Mouse (Mus musculus) thymus, postnatal 4 days (tissue): ENCODE results near the gene Rassf7.

ENCODE experiments used
- DNase-seq: peaks from one replicate; pipeline ENCODE4 v3.0.0; 2021

Rassf7 gene

GRCm38 (mm10) chr7:141215101-141215879 is at the start of gene Rassf7:
TSS of gene Rassf7 (plus strand) at chr7:141215860.
- DNase-seq = peak; percentile 97

GRCm38 (mm10) chr7:141167901-141168517 is 47.7 kb upstream of the Rassf7 start:
- no peak for DNase-seq

DNA sequence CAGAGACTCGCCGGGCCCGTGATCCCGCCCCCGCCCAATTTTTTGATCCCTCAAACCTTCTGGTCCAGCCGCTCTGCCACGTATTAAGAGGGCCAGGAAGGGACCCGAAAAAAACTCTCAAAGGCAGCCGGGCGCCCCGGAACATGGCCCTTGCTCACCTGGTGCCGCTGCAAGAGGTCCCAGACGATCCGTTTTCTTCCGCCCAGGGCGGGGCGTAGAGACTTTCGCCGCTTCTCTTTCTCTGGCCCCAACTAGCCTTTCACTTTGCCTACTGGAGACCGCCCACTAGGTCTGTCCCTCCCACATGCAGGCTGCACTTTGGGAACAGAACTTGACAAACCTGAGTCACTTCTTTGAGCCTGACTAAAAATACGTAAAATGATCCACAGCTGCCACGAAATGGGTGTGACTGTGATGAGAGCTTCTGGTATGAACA is 47.1 kb upstream of the Rassf7 start:
- DNase-seq = peak; percentile 61

GRCm38 (mm10) chr7:141169300-141169699 is 46.4 kb upstream of the Rassf7 start:
- DNase-seq = no peak

GRCm38 (mm10) chr7:141169866-141170265 is 45.8 kb upstream of the Rassf7 start:
- no peak for DNase-seq

DNA sequence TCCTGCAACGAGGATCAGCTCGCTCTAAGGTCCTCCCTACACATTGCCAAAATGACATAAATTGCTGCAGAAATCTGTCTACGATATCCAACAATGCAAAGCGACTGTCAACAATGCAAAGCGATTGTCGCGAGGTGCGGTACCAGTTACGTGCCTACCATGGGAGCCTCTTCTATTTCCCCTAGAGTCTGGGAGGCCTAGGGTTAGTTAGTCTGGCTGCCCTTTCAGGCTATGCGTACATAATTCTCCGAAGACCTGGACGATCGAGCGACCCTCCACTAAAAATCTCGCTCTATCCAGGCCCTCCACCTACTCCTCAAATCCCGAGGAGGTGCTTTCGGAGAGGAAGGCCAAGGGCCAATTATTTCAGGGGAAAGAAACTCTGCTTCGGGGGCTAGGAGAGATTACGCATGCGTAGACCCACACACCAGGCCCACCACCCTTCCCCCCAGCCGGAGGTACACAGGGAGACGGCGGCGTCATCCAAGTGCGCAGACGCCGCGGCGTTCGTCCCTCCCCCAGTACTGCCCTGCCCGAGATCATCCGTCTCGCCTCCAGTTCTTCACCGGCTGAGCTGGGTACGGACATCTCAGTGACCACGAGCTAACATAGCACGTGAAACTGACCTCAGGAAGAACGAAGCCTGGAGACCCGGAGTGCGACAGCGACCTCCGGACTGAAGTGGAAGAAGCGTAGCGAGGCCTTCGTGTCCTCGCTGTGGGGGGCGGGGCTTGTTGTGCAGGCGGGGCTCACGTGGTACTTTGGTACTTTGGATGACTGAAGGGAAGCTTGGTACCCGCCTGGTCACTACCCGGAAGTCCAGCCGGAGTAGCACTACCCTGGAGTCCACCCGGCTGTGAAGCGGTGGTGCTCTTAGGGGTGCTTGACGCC is 43.3 kb upstream of the Rassf7 start, which contains the start of gene Rnh1:
Rnh1 (minus strand) TSS at position 742 of the 891 bp plus-strand sequence.
- peak; percentile 93 for DNase-seq

DNA sequence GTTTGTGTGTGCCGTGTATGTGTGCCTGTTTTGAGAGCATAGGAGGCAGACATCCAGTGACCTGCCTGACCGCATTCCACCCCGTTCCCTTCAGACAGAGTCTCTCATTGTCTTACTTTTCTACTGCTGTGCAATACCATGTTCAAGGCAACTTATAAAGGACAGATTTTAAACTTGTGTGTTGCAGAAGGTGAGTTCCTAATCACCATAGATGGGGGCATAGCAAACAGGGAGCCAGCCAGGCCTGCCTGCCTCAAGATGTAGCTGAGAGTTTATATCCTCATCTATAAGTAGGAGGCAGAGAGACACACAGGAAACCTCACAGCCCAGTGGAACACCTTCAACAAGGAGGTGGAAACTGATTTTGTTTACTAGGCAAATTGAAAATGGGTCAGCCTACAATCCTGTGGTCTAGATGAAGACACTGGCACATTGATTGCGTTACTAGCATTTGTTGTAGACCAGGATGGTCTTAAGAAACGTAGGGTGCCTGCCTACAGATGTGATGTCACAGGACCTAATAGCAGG is 42.3 kb upstream of the Rassf7 start:
- DNase-seq = no peak

DNA sequence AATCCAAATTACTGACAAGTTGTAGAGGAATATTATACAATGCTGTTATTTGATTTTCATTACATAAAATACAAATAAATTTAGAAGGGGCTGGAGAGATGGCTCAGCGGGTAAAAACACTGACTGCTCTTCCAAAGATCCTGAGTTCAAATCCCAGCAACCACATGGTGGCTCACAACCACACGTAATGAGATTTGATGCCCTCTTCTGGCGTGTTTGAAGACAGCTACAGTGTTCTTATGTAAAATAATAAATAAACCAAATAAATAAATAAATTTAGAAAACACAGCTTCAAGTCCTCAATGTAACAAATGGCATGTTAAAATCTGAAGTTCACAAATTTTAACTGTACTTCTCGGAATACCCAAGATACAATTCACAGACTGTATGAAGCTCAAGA is 40.6 kb upstream of the Rassf7 start:
- DNase-seq = no peak

DNA sequence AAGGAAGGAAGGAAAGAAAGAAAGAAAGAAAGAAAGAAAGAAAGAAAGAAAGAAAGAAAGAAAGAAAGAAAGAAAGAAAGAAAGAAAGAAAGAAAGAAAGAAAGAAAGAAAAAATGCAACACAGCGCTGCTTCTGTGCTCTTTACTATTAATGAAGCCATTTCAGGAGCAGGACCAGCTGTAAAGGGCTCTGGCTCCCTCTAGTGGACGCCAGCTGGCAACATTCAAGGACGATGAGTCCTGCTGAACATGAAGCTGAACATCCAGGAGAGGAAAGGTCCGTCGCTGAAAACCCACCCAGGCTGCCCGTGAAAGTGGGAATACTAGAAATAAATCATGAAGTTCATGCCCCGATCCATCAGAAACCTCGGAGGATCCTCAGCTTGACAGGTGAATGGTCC is 39.5 kb upstream of the Rassf7 start:
- peak; percentile 93 for DNase-seq

- DNase-seq = no peak
These were observed 27.5 kb upstream of the Rassf7 start for GRCm38 (mm10) chr7:141188194-141188593.

GRCm38 (mm10) chr7:141188733-141189132 is 26.9 kb upstream of the Rassf7 start:
- no peak for DNase-seq

- DNase-seq = no peak
These were observed 25.4 kb upstream of the Rassf7 start for GRCm38 (mm10) chr7:141190220-141190619.

DNA sequence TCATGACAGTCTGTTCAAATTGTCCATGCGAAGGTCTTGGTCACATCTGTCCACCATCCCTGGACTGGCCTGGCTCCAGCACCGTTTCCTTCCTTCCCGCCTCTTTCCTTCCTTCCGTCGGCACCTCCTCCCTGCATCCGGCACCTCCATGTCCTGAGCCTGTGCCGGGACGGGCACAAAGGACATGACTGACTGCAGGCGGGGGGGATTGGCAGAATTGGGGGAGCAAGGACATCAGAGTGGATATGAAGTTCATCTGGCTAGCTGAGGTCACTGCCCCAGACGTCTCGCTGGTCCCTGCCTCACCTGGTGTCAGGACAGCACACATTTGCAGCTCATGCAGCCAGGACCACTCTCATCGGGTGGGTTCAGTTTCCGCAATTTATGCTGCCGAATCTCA is 24.6 kb upstream of the Rassf7 start:
- DNase-seq = no peak

DNA sequence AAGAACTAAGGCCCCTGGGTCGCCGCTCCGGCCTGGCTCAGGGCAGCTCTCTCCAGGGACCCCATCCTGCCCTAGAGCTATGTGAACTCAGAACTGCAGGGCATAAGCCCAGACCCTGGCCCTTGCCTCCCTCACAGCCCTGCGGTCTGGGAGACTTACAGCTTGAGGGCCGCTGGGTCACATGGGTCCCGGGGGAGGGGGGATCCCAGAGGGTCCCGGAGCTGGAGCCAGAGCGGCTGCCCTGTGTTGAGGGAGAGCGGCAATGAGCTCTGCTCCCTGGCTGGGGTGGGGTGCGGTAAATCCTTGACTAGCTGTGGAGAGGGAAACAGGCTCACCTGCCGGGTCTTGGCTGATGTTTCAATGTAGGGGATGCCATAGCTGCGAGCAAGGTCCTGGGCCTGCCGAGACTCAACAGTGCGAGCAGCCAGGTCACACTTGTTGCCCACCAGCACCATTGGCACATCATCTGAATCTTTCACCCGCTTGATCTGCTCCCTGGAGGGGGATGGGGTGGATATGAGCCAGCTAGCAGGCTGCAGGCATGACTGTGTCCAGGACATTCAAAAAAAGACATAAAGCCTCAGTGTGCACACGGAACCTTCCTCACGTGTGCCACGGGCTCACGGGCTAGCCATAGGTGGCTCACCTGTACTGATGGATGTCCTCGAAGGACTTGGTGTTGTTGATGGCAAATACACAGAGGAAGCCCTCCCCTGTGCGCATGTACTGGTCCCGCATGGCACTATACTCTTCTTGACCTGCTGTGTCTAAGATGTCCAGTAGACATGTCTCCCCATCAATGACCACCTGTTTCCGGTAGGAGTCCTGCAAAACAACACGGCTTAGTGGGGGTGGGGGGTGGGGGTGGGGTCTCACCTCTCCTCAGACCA is 23.6 kb upstream of the Rassf7 start:
- no peak for DNase-seq

DNA sequence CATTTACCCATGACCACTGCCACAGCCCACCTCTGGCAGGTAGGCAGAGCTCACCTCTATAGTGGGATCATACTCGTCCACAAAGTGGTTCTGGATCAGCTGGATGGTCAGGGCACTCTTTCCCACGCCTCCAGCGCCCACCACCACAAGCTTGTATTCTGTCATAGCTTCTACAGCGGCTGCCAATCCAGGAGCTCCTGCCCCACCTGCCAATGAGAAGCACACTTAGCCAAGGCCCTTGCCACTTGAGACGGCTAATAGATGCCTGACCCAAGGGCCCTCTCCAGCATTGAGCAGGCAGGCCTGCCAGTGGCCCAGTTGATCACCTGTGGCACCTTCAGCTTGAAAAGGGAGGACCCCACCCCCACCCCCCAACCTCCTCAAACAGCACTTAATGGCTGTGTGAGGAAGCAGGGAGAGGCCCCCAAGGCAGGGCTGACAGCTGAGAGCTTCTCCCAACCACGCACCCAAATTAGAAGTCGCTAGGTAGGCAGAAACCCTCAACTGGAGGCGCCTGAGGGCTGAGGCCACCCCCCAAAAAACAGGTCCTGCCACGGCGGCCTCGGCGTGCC is 22.8 kb upstream of the Rassf7 start:
- DNase-seq = no peak

DNA sequence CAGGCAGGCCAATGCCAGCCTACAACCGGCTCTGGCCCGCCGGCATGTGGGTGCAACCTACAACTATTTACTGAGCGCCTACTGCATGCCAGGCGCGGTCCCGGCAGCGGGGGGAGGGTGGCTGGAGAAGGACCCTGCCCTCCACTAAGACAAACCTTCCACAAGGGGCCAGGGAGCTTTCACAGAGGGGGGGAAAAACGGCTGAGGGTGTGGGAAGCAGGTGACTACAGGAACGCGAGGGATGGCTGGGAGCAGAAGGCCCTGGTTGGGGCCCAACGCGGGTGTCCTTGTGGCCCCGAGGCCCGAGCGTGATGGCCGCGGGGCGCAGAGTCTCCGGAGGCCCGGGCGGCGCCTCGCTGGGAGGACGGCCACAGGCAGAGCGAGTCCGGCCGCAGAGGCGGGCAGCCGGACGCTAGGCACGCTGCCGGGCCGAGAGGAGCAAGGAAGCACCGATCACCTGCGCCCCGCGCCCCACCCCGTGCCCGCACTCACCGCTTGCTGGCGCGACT is 22.3 kb upstream of the Rassf7 start:
- DNase-seq = peak; percentile 67

GRCm38 (mm10) chr7:141193948-141194347 is 21.7 kb upstream of the Rassf7 start, which contains the start of the genes Hras and Lrrc56:
TSS of gene Hras (minus strand) at chr7:141194005.
TSS of gene Lrrc56 (plus strand) at chr7:141194157.
- DNase-seq = peak; percentile 99

DNA sequence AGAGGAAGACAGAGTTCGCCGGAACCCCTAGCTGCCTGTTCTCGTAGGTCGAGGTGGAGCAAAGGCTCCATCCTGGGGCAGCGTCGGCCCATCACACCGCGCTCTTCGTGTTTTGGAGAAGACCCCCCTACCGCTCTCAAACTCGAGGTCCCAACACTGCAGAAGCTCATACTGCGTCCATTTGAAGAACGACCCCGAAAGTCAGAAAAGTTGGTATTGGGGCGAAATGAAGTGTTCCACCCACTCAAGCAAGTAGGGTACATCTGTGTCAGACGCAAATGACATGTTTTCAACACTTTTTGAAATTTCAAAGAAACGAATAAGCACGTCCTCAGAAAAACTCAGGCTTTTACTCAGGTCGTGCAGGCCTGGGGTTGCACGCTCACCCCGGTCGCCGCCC is 21.3 kb upstream of the Rassf7 start:
- no peak for DNase-seq

DNA sequence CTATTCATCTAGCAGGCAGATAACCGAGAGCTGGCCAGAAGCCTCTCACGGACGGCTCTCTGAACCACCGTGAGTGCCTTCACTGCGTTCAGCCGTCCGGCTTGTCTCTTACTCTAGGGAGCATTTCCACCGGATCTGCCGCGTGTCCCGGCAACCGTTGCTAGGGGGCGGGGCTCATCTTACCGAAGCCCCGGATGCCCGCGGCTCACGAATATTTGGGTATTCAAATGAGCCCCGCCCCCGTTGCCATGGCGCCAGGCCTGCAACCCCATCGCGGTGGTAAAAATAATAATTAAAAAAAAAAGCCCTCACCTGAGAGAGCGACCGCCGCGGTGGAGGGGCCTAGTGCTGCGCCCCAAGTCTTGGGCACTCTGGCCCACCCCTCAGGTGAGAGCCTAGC is 20.8 kb upstream of the Rassf7 start:
- DNase-seq = peak; percentile 98

DNA sequence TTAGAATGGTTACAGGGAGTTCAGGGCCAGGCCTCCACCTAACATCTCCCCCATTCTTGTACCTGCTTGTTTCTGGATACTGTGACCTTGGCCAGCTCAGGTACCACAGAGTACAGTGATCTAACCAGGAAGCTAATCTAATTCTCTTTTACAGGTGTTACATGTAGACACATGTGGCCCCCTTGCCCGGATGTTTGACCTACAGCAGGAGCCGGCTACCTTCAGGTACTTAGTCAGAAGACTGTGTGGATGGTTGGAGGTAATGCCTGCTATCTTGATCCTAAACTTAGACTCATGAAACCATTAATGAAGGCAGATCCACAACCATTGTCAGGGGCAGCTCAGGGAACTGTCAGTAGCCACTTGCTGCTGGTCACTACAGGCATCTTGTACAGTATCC is 19.9 kb upstream of the Rassf7 start:
- no peak for DNase-seq

DNA sequence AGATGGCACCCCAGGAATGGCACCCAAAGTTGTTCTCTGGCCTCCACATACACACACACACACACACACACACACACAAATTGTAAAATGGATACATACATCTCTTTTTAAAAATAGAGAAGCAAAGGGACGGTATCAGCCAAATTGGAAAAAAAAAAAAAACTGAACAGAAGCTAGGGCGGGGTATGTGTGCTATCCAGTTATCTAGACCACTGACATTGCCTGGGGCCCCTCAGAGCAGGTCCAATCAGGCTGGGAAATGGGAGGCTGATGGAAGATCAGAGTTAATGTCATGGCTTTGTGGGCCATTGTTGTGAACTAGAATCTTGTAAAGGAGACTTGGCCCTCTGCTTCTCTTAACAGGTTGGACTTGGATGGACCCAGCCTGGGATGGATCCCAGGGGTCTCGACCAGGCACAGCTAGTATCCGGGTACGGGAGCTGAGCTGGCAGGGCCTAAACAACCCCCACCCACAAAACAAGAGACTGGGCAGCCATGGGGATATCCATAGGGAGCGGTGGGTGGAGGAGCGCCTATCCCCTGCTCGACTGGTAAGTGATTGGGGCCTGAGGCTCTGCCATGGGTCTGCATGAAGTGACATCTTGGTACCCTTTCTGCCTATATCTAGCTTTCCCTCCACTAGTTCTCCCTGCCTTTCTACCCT is 18.9 kb upstream of the Rassf7 start:
- DNase-seq = no peak
